Mouse (Mus musculus) right cerebral cortex, postnatal 14 days (tissue): ENCODE results near the gene Pafah1b3.
"Not testable (repeated sequence)": the region's sequence is repeated elsewhere in the genome, so short reads cannot be mapped to it uniquely, and the experiment has no call there.

Source experiments
- DNase-seq: peaks from one replicate; pipeline ENCODE4 v3.0.0; 2022

The Pafah1b3 gene

DNA sequence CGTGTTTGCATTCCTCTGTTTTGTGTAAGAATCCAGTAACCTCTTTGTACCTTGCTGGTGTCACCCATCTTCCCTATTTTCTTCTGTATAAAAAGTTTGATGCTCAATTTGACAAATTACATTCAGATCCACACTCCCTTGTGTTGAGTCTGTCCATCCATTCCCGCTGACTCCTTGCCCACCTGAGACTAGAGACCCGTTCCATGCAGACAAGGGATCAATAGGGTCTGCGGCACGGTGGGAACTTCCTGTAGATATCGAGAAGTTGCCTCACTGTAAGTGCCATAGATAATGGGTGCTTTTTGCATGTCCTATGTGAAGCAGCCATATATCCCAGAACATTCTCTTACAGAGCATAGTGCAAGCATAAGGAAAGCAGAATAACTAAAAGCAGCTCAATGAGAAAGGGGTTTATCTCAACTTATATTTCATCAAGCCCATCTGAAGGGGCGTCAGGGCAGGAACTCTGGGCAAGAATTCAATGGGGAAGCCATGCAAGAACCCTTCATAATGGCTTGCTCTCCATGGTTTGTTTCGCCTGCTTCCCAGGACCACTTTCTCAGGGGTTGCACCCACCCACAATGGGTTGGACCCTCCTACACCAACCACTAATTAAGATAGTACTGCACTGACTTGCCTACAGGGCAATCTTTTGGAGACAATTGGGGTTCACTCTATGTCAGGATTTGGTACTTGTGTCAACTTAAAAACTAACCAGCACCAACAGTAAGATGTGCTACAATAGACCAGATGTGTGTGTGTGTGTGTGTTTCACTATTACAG, 31.4 kb downstream of the Pafah1b3 start:
- no peak for DNase-seq

DNA sequence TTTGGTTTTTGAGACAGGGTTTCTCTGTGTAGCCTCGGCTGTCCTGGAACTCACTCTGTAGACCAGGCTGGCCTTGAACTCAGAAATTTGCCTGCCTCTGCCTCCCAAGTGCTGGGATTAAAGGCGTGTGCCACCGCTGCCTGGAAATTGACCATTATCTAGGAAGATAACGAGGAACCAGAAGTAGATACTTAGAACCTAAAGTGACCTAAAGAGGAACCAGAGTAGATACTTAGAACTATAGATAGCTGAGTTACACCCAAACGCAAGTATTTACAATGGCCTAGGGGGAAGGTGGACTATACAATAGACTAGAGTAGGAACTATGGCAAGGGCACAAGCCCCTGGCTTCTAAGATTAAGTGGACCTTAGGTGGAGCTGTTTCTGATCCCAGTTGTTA, 32.0 kb downstream of the Pafah1b3 start:
- DNase-seq = not testable (repeated sequence)

- no peak for DNase-seq
Measured at GRCm38 (mm10) chr7:25263968-25264870, 33.6 kb downstream of the Pafah1b3 start.

DNA sequence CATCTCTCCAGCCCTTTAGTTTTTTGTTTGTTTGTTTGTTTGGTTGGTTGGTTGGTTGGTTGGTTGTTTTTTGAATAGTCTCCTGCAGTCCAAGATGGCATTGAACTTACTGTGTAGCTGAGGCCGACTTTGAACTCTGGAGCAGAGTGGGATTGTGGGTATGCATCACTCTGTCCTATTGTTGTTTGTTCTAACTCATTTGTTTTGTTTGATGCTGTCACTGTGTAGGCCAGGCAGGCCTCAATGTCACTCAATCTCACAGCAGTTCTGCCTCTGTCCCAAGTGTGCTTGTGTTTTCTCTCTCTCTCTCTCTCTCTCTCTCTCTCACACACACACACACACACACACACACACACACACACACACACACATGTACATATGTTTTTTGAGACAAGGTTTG, 35.9 kb downstream of the Pafah1b3 start:
- no peak for DNase-seq

DNA sequence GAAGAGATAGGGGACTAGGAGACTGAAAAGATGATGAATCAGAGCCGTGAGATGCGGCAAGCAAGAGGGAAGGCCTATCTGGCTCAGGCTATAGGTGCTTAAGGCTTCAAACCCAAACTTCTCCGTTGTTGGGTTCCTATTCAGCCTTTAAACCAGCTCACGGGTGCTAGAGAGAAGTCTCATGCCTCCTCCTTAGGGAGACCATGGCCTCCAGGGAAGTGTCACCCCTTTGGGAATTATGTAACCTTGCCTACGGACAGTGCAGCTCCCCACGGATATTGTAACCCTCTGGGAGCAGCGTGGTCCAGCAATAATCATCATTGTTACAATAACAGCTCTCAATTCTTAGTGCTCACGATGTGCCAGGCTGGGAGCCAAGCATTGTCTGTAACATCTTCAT, 46.0 kb downstream of the Pafah1b3 start:
- DNase-seq = no peak

DNA sequence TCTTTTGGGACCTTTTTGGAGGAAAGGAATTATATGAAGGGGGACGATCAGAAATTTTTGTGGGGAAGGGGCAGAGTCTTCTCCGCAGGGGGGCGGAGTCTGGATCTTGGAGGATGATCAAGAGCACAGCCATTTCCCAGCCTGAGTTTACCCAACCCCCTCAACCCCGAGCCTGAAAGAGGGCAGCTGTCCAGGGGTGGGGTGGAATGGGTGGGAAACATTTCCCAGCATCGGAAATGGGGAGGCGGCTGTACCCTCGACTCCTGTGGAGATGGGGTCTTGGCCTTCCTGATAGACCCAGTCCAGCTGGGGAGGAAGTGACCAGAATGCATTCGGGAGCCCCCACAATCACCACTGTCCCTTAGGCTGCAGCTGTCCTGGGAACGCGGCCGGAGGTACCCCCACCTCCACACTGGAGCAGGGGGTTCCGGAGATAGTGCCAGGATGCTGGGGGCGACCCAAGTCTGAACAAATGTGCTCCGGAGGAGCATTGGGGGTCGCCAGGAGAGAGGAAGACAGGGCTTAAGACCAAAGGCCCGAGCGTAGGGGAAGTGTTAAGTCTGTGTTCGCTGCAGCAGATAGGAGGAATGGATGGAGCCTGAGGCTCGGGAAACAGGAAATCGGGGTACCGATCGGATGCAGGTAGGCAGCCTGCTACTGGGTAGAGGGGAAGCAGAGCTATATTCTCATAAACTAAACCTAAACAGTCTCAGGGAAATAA, 46.6 kb downstream of the Pafah1b3 start:
- DNase-seq = peak; percentile 46

DNA sequence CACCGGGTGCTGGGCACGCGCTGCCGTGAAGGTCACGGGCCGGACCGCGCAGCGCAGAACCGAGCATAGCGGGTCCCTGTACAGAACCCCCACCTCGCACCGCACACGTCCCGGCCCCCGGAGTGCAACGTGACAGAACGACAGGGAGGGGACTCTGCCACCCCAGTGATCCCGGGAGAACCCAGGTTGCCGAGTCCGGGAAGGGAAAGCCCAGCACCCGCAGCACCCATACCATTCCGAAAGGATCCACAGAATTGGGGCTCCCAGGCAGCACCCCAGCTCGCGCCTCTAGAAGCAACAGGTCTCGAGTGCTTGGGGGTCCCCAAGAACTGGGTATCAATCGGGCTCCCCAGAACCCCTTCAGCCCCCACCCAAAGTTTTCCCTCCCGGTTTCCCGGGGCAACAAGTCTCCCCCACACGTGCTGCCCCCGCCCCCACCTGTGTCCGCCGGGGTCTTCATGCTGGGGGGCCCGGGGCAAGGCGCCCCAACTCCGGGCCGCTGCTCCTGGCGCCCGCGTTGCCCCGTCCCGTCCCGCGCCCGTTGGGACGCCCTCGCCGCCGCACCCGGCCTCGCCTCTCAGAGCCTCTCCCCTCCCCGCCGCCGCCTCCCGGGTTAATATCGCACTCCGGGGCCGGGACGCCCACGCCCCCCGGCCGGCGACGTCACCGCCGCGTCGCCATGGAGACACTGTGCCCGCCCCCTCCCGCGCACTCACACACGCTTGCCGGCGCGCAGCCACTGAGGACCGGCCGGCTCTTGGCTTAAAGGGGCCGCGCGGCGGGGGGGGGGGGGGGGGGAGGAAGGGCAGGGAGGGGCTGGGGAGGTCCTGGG, 47.4 kb downstream of the Pafah1b3 start, which contains the start of gene Erf:
Gene Erf (minus strand): TSS at position 621 of the 832 bp plus-strand sequence.
- peak; percentile 97 for DNase-seq

- DNase-seq = peak; percentile 79
Measured at GRCm38 (mm10) chr7:25249314-25250140, 48.3 kb downstream of the Pafah1b3 start.

DNA sequence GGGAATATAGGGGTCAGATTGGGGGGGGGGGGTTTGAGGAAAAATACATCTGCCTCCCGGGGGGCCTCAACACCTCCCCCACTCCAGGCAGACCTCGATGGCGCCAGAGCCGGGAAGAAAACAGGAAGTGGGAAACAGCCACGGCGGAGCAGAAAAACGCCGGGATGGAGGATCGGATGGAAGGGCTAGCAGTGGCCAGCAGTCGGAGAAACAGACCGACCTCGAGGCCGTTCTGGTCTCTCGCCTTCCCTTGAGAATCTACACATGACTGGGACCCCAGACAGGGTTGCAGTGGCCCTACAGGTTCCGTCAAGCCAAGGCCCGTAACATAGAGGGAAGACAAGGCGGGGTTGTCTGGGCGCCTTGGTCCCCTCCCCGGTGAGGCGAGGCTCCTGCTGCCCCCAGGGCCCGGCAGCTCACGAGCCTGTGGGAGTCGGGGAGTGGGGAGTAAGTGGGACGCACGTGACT, 48.9 kb downstream of the Pafah1b3 start:
- no peak for DNase-seq

DNA sequence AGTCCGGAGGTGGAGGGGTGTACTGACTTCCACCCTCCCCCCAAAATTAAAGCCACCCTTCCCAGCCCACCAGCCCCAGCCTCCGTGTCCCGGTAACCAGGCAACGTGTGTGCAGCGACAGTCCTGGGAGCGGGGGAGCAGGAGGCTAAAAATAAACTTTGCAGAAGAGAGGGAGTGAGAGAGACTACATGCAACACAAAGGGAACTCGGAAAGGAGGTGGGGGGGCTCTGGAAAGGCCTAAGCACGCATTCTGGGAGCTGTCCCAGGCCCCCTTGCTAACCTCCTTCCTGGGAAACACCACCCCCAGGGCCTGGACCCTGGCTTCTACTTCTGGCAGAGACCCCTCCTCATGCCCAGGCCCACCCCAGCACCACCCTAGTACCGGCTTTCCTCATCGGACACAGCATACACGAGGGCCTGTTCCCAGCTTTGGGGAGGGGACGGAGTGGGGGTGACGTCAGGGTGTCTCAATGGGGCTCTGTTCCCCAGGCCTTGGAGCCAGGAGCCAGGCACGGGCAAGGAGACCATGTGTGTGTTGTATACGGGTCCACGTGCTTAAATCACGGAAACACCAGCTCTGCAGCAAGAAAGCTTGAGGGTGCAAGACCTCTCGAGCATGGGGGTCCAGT, 49.7 kb downstream of the Pafah1b3 start:
- peak; percentile 68 for DNase-seq

GRCm38 (mm10) chr7:25247498-25247897, 50.3 kb downstream of the Pafah1b3 start:
- DNase-seq = no peak

DNA sequence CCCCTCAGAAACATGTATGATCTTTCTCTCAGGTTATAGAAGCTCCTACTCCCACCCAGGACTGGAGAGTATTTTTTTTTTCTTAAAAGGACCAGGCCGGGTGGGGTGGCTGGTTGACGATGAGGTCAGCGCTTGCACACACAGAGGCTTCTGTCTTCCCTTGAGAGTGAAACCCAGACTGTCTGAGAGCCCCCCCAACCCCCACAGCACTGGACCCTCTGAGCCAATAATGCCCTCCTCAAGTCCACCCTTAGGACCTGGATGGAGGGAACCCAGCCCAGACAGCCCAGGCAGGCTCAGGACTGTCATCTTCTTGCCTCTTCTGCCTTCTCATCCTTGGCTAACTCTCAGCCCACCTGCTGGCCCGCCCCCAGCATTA, 51.0 kb downstream of the Pafah1b3 start:
- peak; percentile 38 for DNase-seq

GRCm38 (mm10) chr7:25246079-25246758, 51.6 kb downstream of the Pafah1b3 start:
- DNase-seq = peak; percentile 77
